Mouse (Mus musculus) E14TG2a.4 (cell line): ENCODE measurements around the gene Psmb2.
A peak's percentile ranks its signal among the peaks of the same experiment; 100 is the strongest.

Source experiments
- H3K27me3 ChIP-seq: 2 replicates; pipeline ENCODE4 v1.6.1; 2014; ENCODE audit warnings: low read length, control low read depth; ENCODE audit not compliant: insufficient read depth
- H3K36me3 ChIP-seq: 2 replicates; pipeline ENCODE4 v1.6.1; 2014; ENCODE audit warnings: low read length, control low read depth; ENCODE audit not compliant: insufficient read depth
- H3K4me1 ChIP-seq: replicated peaks from 2 replicates; pipeline ENCODE4 v1.6.1; 2014; ENCODE audit warnings: low read depth, low read length, control low read depth
- H3K4me3 ChIP-seq: replicated peaks from 2 replicates; pipeline ENCODE4 v1.5.1; 2014; ENCODE audit warnings: mild to moderate bottlenecking, low read length
- H3K9me3 ChIP-seq: 2 replicates; pipeline ENCODE4 v1.6.1; 2014; ENCODE audit warnings: low read length, control low read depth
- CTCF ChIP-seq: conservative IDR thresholded peaks from 2 replicates; pipeline ENCODE4 v1.5.1; 2014; ENCODE audit warnings: low read length
- NANOG ChIP-seq: IDR thresholded peaks from 2 replicates; pipeline ENCODE4 v1.6.1; 2014; ENCODE audit warnings: borderline replicate concordance, low read length, mixed read lengths
- POU5F1 ChIP-seq: IDR thresholded peaks from 2 replicates; pipeline ENCODE4 v1.6.1; 2014; ENCODE audit warnings: low read length, borderline replicate concordance

The Psmb2 gene

DNA sequence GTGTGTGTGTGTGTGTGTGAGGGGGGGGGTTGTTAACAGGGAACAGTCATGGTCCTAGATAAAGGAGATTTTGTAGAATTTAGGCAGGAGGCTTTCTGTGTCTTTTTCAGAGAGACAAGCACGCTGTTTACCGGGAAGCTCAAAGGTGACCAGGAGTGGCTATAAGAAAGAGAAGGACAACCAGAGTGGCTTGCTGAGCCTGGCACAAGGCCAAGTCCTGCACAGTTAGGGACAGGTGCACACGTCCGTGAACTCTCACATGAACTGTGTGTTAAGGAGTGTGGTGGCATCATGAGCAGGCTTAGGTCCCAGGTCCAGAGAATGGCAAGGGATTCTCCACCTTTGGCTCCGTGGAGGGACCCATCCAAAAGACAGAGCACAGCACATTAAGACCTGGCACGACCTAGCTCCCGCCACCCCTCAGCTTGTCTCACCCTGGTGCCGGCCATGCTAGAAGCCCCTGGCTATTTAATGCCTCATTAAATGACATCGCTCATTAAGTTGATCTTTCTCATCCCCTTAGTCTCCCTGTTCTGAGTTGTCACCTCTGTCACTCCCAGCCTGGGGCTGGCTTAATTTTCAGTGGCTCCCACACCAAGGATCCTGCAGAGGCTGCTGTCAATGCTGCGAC lies 33.0 kb upstream of the Psmb2 start:
- Histone ChIP-seq H3K36me3 (no peaks in the 10 kb centered on the region), H3K4me1 (no peaks in the 10 kb centered on the region), H3K4me3 (no peak overlapping the region), H3K27me3 (peaks cover 3% of the 10 kb centered on the region; the same call in 1 of the 2 replicates), H3K9me3 (no peaks in the 10 kb centered on the region)
- no peak for TF ChIP-seq CTCF
- no peak for TF ChIP-seq NANOG
- no peak for TF ChIP-seq POU5F1

DNA sequence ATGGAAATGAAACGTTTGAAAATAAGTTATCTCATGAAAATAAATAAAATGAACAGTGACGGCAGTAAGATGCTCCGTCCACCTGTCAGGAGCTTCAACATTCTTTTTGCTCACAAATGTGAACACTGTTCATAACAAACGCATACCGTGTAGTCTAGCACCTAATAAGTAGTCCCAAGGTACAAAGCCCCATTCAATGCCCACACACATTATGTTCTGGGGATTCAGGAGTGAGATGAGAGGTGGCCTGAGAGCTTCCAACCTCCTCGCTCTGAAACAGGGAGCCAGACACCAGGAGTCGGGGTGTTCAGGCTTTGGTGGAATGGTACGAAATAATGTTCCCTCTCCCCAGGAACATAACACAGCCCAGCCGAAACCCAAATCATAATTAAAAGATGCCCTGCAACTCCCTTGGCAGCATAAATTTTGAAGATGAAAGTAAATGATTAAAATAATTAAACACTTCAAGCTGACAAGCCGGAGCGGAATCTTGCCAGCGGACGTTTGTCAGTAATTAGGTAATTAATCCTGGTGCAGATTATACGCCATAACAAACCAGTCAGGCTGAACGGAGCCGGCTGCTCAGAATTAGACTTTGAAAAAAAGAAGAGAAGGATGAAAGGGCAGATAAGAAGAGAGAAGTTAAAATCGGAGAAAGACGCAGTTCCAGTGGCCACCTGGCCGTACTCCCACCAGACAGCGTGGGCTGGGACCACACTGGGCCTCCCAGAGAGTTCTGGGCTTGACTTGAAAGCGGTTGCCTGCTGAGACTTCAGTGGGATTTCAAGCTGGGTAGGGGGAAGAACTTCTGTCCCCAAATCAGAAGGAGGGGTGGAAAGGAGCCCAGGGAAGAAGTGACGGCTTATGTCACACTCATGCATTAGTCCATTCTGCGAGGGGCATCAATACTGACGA lies 29.2 kb upstream of the Psmb2 start:
- H3K36me3 ChIP-seq = no peaks in the 10 kb centered on the region
- TF ChIP-seq POU5F1 (no peak), NANOG (no peak), CTCF (no peak)

DNA sequence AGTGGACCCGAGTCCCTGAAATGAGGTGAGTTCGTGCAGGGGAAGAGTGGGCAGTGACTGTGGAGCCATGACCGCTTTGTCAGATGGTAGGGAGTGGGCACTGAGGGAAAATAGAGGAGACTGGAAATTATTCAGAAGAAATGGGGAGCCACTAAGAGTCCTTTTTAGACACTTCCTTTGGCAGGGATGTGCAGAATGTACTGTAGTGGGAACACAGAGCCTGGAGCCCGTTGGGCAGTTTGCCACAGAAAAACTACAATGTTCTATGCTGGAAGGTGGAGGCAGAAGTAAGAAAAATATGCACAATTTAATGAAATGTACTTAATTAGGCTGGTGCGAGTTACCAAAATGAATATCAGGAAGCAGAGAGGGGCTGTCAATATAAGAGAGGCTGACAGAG lies 24.3 kb upstream of the Psmb2 start:
- no peak overlapping the region for H3K4me3 ChIP-seq
- no peak for TF ChIP-seq POU5F1
- TF ChIP-seq NANOG = no peak
- TF ChIP-seq CTCF = no peak
- no peaks in the 10 kb centered on the region for H3K36me3 ChIP-seq
- peaks cover 17% of the 10 kb centered on the region for H3K27me3 ChIP-seq
- no peaks in the 10 kb centered on the region for H3K4me1 ChIP-seq
- no peaks in the 10 kb centered on the region for H3K9me3 ChIP-seq

More for the DNA sequence above, 29.2 kb upstream of the Psmb2 start:
- H3K9me3 ChIP-seq = no peaks in the 10 kb centered on the region
- peaks cover 4% of the 10 kb centered on the region for H3K27me3 ChIP-seq
- no peak overlapping the region for H3K4me3 ChIP-seq
- H3K4me1 ChIP-seq = no peaks in the 10 kb centered on the region

DNA sequence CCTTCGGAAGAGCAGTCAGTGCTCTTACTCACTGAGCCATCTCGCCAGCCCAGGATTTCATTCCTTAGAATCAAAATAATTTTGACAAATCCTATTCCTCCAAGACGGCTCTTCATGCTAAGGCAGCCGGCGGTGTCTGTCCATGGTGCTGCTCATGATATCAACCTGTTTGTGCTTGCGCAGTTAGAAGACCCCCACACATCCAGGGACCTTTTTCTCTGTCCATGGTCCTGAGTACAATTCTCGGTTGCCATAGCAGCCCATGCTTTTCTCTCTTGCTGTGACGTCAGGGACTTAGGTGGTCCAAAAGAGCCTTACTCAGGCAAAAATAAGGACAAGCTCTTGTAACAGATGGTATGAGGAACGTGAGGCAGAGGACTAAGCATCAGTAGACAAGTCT lies 22.1 kb upstream of the Psmb2 start:
- Histone ChIP-seq H3K4me1 (no peaks in the 10 kb centered on the region), H3K36me3 (no peaks in the 10 kb centered on the region), H3K4me3 (no peak overlapping the region), H3K27me3 (peaks cover 17% of the 10 kb centered on the region), H3K9me3 (no peaks in the 10 kb centered on the region)
- no peak for TF ChIP-seq POU5F1

DNA sequence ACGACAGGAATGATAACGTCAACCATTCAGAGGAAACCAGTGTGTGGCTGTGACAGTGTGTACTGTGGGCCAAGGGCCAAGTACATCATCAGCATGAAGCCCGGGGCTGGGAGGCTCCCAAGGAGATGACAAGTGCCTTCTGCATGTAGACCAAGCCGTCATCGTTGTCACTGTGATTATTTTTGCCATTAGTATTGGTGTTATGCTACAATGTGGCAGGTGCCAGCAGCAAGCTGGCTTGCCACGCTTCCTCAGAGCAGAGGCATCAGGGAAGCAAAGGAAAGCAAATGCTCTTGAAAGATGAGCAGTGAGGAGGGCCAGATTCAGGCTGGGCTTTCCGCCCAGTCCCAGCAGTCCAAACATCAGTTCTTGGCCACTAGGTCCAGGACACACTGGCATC lies 16.2 kb upstream of the Psmb2 start:
- Histone ChIP-seq H3K4me3 (no peak overlapping the region), H3K9me3 (no peaks in the 10 kb centered on the region), H3K4me1 (no peaks in the 10 kb centered on the region), H3K27me3 (peaks cover 16% of the 10 kb centered on the region), H3K36me3 (no peaks in the 10 kb centered on the region)
- TF ChIP-seq CTCF (no peak), POU5F1 (no peak), NANOG (no peak)

DNA sequence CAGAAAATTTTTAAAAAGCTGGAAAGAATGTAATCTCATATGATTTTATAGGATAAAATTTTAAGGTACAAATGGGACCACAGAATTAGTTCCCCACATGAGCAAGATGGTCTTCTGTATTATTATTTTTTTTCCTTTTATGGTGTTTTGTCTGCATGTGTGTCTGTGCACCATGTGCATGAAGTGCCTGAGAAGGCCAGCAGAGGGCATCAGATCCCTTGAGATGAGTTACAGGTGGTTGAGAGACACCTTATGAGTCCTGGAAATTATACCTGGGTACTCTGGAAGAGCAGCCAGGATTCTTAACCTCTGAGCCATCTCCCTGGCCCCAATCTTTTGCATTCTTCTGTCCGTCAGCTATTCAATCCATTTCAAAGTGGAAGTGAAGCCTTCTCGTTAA lies 10.4 kb upstream of the Psmb2 start:
- Histone ChIP-seq H3K4me3 (no peak overlapping the region), H3K27me3 (peaks cover 6% of the 10 kb centered on the region), H3K36me3 (no peaks in the 10 kb centered on the region), H3K9me3 (no peaks in the 10 kb centered on the region), H3K4me1 (no peaks in the 10 kb centered on the region)
- TF ChIP-seq POU5F1 = no peak
- TF ChIP-seq CTCF = peak; percentile 72

DNA sequence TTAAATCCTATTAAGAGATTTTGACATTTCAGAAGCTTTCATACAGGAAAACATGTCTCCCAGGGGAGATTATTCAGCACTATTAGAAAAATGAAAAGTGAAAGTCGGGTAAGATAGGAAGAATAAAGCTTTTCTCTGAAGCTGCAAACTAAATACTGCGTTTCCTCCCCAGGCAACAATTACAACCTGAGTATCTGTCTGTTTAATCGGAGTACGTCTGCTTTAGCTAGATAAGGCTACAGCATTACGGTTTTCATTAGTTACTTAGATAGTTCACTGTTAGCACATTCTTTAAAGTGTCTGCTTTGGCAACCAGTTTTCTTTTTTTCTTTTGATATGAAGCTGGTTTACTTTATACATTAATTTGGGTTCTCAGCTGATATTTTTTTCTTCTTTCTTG lies 4.9 kb downstream of the Psmb2 start:
- peaks cover 33% of the 10 kb centered on the region for H3K4me1 ChIP-seq
- no peak overlapping the region for H3K4me3 ChIP-seq
- no peaks in the 10 kb centered on the region for H3K9me3 ChIP-seq

DNA sequence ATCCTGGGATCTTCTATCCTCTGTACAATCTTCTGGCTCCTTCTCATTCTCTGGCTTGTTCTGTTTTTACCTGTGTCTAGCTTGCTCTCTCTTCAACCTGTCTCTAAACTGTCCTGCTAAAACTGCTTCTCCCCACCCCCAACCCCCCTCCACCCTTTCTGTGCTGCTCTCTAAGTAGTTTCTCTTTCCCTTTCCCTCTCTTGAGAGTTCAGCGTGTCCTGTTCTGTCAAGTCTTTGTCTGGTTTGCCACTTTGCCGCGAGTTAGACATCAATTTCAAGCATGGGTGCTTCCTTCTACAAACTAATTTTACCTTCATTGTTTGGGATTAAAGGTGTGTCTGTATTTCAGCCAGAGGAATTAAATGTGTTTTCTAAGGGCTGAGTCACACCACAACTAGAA lies 5.7 kb downstream of the Psmb2 start:
- Histone ChIP-seq H3K4me3 (no peak overlapping the region), H3K4me1 (peaks cover 32% of the 10 kb centered on the region), H3K27me3 (no peaks in the 10 kb centered on the region), H3K9me3 (no peaks in the 10 kb centered on the region), H3K36me3 (peaks cover 65% of the 10 kb centered on the region)
- TF ChIP-seq POU5F1 = no peak
- no peak for TF ChIP-seq NANOG
- no peak for TF ChIP-seq CTCF

More for the DNA sequence above, 4.9 kb downstream of the Psmb2 start:
- TF ChIP-seq CTCF = no peak
- TF ChIP-seq NANOG = no peak
- TF ChIP-seq POU5F1 = no peak
- no peaks in the 10 kb centered on the region for H3K27me3 ChIP-seq
- H3K36me3 ChIP-seq = peaks cover 57% of the 10 kb centered on the region

DNA sequence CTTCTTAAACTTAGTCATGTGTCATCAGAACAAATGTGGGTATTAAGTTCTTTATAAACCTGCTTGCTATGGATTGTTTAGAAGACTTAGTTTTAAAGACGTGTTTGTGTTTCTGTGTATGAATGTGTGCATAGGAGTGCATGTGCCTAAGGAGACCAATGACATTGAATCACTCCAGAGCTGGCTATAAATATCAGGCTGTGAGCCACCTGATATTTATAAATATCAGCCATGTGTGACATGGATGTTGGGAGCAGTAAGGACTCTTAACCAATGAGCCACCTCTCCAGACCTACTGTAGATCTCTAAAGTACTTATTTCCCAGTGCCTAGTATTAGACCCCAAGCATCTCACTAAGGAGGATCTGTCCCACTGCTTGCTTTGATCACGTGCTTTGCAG lies 12.0 kb downstream of the Psmb2 start:
- H3K4me1 ChIP-seq = no peaks in the 10 kb centered on the region
- H3K27me3 ChIP-seq = no peaks in the 10 kb centered on the region
- H3K9me3 ChIP-seq = no peaks in the 10 kb centered on the region
- no peak overlapping the region for H3K4me3 ChIP-seq
- H3K36me3 ChIP-seq = peaks cover 84% of the 10 kb centered on the region
- TF ChIP-seq NANOG (no peak), CTCF (no peak), POU5F1 (no peak)
